Mouse (Mus musculus) neural tube, embryonic 11.5 days (tissue): ENCODE measurements around the gene Nme1. TPM values are rescaled to one million over a fixed set of nuclear protein-coding genes. Genes with fewer than 3 reads are reported as not detected.

Experiments used
- ATAC-seq: fragments of 200-750 bp; cut with Nextera tagmentation; 2 replicates; pipeline ENCODE4 v1.8.0; 2017; ENCODE audit warnings: moderate number of reproducible peaks, mild to moderate bottlenecking, moderate TSS enrichment, moderate library complexity; ENCODE audit not compliant: insufficient read depth, low FRiP score, low TSS enrichment
- DNase-seq: peaks from one replicate; pipeline ENCODE4 v3.0.0-alpha.2; 2015; ENCODE audit warnings: low spot score
- H3K27ac ChIP-seq: fragments of 300-500 bp; sonication (generic); 2 replicates; pipeline ENCODE4 v1.5.1; 2014; ENCODE audit warnings: low read depth, mild to moderate bottlenecking, low read length
- H3K27me3 ChIP-seq: fragments of 300-500 bp; sonication (generic); 2 replicates; pipeline ENCODE4 v1.6.1; 2014; ENCODE audit warnings: mild to moderate bottlenecking, low read length, mixed read lengths; ENCODE audit not compliant: control insufficient read depth, insufficient read depth
- H3K36me3 ChIP-seq: fragments of 300-500 bp; sonication (generic); 2 replicates; pipeline ENCODE4 v1.6.1; 2014; ENCODE audit warnings: mild to moderate bottlenecking, low read length, moderate library complexity, mixed read lengths; ENCODE audit not compliant: control insufficient read depth, insufficient read depth
- H3K4me1 ChIP-seq: fragments of 300-500 bp; sonication (generic); 2 replicates; pipeline ENCODE4 v1.6.1; 2014; ENCODE audit warnings: low read length, mixed read lengths; ENCODE audit not compliant: control insufficient read depth, insufficient read depth
- H3K4me2 ChIP-seq: fragments of 300-500 bp; sonication (generic); 2 replicates; pipeline ENCODE4 v1.6.1; 2014; ENCODE audit warnings: low read depth, mild to moderate bottlenecking, moderate library complexity
- H3K4me3 ChIP-seq: fragments of 300-500 bp; sonication (generic); 2 replicates; pipeline ENCODE4 v1.5.1; 2014; ENCODE audit warnings: low read depth, low read length
- H3K9ac ChIP-seq: fragments of 300-500 bp; sonication (generic); 2 replicates; pipeline ENCODE4 v1.6.1; 2014; ENCODE audit warnings: mild to moderate bottlenecking, low read length
- H3K9me3 ChIP-seq: fragments of 300-500 bp; sonication (generic); 2 replicates; pipeline ENCODE4 v1.6.1; 2016; ENCODE audit warnings: low read length; ENCODE audit not compliant: control insufficient read depth
- WGBS: fragments of 180-500 bp; shearing (Covaris S2); extraction: QIAGEN DNeasy Blood & Tissue Kit; methylation state at CpG from one replicate; pipeline ENCODE4 v1.1.7; 2014; 5-methylcytosine and 5-hydroxymethylcytosine counted together
- polyA plus RNA-seq: library from polyadenylated mRNA; unstranded; fragments of >200 nt; fragmentation: Nextera tagmentation; extraction: Ambion mirVana; gene quantifications from 2 replicates; pipeline ENCODE4 v1.2.1, GENCODE M21; 2014

The Nme1 gene
- polyA plus RNA-seq, 1 experiment from 2014 or later = 275 TPM

DNA sequence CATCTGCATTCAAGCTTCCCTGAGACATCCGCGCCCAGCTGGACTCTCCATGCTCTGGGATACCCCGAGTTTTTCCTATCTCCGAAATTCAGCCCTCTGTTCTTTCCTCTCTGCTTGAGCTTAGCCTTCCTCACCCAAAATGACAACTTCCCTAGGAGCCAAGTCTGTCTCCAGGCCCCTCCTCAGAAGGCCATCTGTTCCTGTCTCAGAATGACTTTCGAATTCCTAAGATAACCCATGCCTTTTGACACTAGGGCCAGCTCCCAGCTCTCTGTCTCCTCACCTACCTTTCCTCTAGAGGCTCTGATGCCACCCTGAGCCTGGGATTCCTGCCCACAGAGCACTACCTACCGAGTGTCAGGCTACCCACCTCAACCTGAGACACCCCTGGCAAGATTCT lies 12.2 kb downstream of the Nme1 start, which contains the start of gene Nme2:
Gene Nme2, minus strand, starts transcription at position 101 of the 400 bp plus-strand sequence.
- H3K27ac ChIP-seq = peak within 1 kb of the TSS; percentile 76
- H3K4me1 ChIP-seq = peaks cover 6% of the 10 kb centered on the region; the same call in 1 of the 2 replicates
- H3K27me3 ChIP-seq = no peaks in the 10 kb centered on the region
- H3K4me2 ChIP-seq = peak within 1 kb of the TSS; percentile 91
- H3K9me3 ChIP-seq = no peaks in the 10 kb centered on the region
- peak; percentile 28; the same call in 1 of the 2 replicates for ATAC-seq
- DNase-seq = no peak
- peaks cover 9% of the 10 kb centered on the region for H3K36me3 ChIP-seq
- WGBS = 6% methylated on average over 6 of the region's 6 CpGs
- H3K4me3 ChIP-seq = peak within 1 kb of the TSS; percentile 63
- peak within 1 kb of the TSS; percentile 72 for H3K9ac ChIP-seq

DNA sequence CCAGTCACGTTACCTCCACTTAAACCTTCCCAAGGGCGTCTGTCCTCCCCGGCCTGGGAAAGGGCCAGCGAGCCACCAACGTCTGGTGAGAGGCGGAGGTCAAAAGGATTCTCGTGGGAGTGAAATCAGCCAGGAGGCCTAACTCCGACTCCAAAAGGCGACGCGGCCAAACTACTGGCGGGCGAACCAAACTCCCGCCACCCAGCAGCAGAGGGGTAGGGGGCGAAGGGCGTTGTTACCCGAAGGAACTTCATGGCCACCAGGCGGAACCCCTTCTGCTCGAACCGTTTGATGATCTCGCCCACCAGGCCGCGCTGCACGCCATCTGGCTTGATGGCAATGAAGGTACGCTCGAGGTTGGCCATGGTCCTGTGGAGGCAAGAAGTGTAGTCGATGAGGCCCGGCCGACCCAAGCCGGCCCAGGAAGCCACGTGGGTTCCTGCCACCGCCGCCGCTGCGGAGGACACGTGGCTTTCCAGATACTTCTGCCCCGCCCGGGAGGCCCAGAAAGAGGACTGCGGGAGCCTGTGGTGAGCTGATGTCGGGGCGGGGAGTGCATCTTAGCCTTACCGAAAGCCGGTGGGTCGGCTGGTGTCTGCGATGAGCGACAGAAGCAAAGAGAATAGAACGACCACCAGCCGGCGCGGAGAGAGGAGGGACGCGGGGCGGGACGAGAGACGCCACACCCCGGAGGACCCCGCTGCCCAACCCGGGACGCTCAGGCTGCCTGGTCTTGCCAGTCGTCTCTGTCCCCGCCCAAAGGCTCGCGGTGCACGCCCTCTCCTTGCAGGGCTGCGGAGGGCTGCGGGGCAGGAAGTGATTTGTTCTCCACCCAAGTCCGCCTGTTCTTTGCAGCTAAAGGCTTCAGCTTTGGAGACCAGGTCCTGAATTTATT lies 12.8 kb downstream of the Nme1 start:
- peak overlapping the region; percentile 91 for H3K4me2 ChIP-seq
- DNase-seq = peak; percentile 93
- H3K27ac ChIP-seq = peak overlapping the region; percentile 76
- no peaks in the 10 kb centered on the region for H3K27me3 ChIP-seq
- H3K9ac ChIP-seq = peak overlapping the region; percentile 72
- no peaks in the 10 kb centered on the region for H3K9me3 ChIP-seq
- peaks cover 11% of the 10 kb centered on the region; the same call in 1 of the 2 replicates for H3K36me3 ChIP-seq
- peak; percentile 95 for ATAC-seq
- under 1% methylated on average over 67 of the region's 67 CpGs for WGBS
- peak overlapping the region; percentile 63 for H3K4me3 ChIP-seq
- peaks cover 6% of the 10 kb centered on the region; the same call in 1 of the 2 replicates for H3K4me1 ChIP-seq

GRCm38 (mm10) chr11:93954738-93955255 lies 13.5 kb downstream of the Nme1 start:
- Histone ChIP-seq H3K9me3 (no peaks in the 10 kb centered on the region), H3K4me2 (peak overlapping the region; percentile 91), H3K36me3 (peaks cover 11% of the 10 kb centered on the region; the same call in 1 of the 2 replicates), H3K4me1 (peaks cover 6% of the 10 kb centered on the region; the same call in 1 of the 2 replicates), H3K27ac (peak overlapping the region; percentile 76; the same call in 1 of the 2 replicates), H3K27me3 (no peaks in the 10 kb centered on the region), H3K4me3 (peak overlapping the region; percentile 63), H3K9ac (peak overlapping the region; percentile 72)
- no peak for DNase-seq
- WGBS = 53% methylated on average over 13 of the region's 13 CpGs
- peak; percentile 5; the same call in 1 of the 2 replicates for ATAC-seq

- WGBS = 71% methylated on average over 5 of the region's 5 CpGs
- no peak for ATAC-seq
- H3K36me3 ChIP-seq = peaks cover 7% of the 10 kb centered on the region
Observed at GRCm38 (mm10) chr11:93952376-93952775, 15.9 kb downstream of the Nme1 start.

GRCm38 (mm10) chr11:93950045-93950444 lies 18.3 kb downstream of the Nme1 start:
- Histone ChIP-seq H3K27me3 (no peaks in the 10 kb centered on the region), H3K4me1 (peaks cover 5% of the 10 kb centered on the region; the same call in 1 of the 2 replicates), H3K36me3 (peaks cover 7% of the 10 kb centered on the region), H3K4me3 (no peak overlapping the region), H3K9ac (no peak overlapping the region), H3K27ac (no peak overlapping the region), H3K9me3 (no peaks in the 10 kb centered on the region), H3K4me2 (no peak overlapping the region)
- no peak for DNase-seq
- WGBS = 100% methylated on average over 1 of the region's 1 CpGs
- ATAC-seq = no peak

More at GRCm38 (mm10) chr11:93952376-93952775, 15.9 kb downstream of the Nme1 start:
- H3K27me3 ChIP-seq = no peaks in the 10 kb centered on the region
- H3K9me3 ChIP-seq = no peaks in the 10 kb centered on the region
- H3K4me2 ChIP-seq = no peak overlapping the region
- no peak overlapping the region for H3K27ac ChIP-seq
- no peak overlapping the region for H3K4me3 ChIP-seq
- H3K4me1 ChIP-seq = peaks cover 6% of the 10 kb centered on the region; the same call in 1 of the 2 replicates
- DNase-seq = no peak
- H3K9ac ChIP-seq = no peak overlapping the region

DNA sequence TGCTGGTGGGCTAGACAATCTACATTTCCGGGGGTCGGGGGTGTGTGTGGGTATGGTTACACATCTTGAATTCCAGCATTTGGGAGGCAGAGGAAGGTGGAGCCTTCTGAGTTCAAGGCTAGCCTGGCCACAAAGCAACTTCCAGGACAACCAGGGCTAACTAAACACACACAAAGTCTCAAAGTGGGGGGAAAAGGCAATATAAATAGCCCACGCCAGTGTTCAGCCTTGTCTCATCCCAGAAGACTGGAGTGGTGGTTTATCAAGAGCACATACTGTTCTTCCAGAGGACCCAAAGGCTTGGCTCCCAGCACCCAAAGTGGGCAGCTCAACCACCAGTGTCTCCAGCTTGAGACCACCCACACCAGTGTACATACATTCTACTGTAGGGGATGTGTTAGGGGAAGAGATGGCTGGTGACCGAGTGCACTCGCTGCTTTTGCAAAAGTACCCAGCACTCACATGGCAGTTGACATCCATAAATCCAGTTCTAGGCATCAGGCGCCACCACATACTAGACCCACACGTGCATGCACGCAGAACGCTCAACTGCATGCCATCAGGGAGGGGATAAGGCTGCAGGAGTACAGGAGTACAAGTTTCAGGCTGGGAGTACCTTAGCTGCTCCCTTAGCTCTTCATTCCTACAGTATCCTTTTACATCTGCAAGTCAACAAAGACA lies 19.3 kb downstream of the Nme1 start:
- H3K4me3 ChIP-seq = no peak overlapping the region
- no peak for ATAC-seq
- DNase-seq = no peak
- H3K9ac ChIP-seq = no peak overlapping the region
- H3K36me3 ChIP-seq = peaks cover 7% of the 10 kb centered on the region
- no peaks in the 10 kb centered on the region for H3K4me1 ChIP-seq
- no peak overlapping the region for H3K27ac ChIP-seq
- no peak overlapping the region for H3K4me2 ChIP-seq
- WGBS = 89% methylated on average over 9 of the region's 9 CpGs
- no peaks in the 10 kb centered on the region for H3K27me3 ChIP-seq
- no peaks in the 10 kb centered on the region for H3K9me3 ChIP-seq

DNA sequence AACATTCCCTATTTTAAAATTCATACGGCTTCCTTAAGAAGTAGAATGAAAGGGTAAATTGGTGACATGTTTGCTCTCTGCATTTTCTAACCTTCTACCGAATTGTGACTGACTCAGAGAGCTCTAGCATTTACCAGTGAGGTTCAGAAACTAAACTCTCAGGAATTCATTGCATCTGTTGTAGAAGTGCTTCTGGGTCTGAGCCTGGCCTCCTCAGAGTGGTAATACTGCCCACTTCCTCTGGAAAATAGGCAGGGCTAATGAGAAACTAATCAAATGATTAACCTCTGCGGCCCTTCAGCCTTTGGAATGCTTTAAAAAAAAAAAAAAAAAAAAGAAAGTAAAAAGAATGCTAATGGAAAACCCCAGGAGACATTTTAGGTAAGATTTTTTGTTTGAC lies 23.3 kb downstream of the Nme1 start:
- DNase-seq (no peak), ATAC-seq (no peak)
- Histone ChIP-seq H3K27ac (no peak overlapping the region), H3K9me3 (no peaks in the 10 kb centered on the region), H3K36me3 (peaks cover 7% of the 10 kb centered on the region), H3K4me2 (no peak overlapping the region), H3K4me3 (no peak overlapping the region), H3K4me1 (no peaks in the 10 kb centered on the region), H3K27me3 (no peaks in the 10 kb centered on the region), H3K9ac (no peak overlapping the region)
- 79% methylated on average over 3 of the region's 3 CpGs for WGBS

DNA sequence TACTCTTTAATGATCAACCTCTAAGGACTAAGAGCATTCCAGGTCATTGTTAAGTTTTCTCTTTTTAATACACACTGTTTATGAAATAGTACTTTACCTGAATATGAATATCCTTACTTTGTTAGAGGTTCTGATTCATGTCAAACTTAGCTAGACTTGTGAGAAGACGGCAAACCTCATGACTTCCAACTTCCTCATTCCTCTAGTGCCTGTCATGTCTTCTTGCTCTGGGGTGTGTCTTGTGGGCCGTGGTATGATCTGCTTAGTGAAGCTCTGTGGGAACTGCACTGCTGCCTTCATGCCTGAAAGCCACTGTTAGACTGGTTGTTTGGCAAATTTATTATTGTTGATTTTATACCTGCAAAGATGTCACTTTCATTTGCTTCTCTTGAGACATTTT lies 27.4 kb downstream of the Nme1 start:
- Histone ChIP-seq H3K9ac (no peak overlapping the region), H3K4me3 (no peak overlapping the region), H3K27ac (no peak overlapping the region), H3K27me3 (no peaks in the 10 kb centered on the region), H3K9me3 (no peaks in the 10 kb centered on the region), H3K4me1 (no peaks in the 10 kb centered on the region), H3K36me3 (0 out of 2 replicates have a peak, but pooled peaks cover 2% of the 10 kb centered on the region), H3K4me2 (no peak overlapping the region)
- no peak for ATAC-seq
- DNase-seq = no peak
- WGBS = 93% methylated on average over 2 of the region's 2 CpGs
